Mouse (Mus musculus): ENCODE data around the gene Camk2d.

The Camk2d gene

DNA sequence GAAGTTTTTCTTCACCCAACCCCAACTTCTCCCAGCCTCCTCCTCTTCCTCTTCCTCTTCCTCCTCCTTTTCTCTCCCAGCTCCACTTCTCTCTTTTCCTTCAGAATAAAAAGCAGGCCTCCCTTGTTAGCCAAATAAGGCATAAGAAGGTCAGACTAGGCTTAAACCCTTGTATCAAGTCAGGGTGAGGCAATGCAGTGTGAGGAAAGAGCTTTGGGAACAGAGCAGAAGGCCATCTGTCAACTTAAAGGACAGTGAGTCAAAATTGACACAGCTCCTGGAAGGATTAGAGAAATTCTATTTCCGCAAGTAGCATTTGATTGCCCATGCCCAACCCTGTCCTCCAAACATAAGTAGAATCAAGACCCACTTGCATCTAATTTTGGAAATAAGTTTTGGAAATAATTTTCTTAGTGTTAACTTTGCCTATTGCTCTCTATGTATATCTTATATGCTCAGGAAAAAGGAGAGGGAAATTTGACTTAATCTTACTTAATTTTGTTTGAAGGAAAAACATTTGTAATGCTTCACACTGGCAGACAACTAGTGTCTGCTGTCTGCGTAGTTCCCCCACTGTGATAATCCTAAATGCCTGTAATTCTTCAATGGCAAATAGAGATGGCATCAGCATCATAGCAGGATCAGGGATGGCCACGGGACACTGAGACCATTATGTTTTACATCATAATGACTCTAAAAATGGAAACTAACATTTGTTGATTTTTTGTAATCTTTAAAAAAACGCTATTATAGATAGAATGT is 16.8 kb downstream of the Camk2d start:
- no peak for DNase-seq (ENCODE audit: low spot score)

DNA sequence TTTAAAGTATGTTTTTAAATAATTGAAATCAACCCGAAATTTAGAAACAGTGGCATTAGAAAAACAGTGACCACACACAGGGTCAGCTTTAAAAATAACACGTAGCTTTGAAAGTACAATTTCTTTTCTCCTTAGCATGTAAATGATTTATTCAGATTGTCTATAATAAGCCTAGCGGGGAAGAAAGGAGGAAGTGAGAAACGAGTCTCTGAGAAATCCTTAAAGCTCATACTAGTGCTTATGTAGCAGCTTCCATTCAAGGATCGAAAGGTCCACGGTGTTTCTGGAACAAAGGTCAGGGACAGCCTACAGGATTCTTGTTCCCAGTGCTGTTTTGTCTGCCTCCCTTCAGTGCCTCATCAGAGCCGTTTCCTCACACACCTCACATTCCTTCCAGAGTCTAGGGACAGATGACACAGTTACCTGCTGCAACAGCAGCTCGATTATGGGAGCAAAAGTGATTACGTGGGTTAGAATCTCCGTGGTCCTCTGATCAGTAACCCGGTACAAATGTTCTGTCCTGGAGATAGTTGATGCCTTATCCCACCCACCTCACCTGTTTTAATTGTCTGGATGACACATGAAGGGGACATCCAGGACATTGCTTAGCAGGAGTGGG is 17.5 kb downstream of the Camk2d start:
- no peak for DNase-seq (ENCODE audit: low spot score)

DNA sequence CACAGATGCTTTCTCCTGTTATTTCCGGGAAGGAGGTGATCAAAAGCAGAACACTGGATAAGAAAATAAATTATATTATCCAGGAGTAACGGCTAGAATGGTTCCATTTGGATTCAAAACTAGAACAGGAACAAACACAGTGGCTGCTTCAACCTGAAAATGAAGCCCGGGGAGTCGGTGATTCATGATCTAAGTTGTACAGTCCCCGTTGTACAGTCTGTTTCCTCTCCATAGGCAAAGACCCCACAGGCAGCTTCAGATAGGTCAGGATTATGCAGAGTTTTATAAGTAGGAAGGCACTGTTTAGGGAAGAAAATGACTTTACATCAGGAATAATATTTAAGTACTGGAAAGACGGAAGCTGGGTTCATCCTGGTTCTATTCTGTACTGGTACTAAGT is 19.2 kb downstream of the Camk2d start:
- no peak for DNase-seq (ENCODE audit: low spot score)

DNA sequence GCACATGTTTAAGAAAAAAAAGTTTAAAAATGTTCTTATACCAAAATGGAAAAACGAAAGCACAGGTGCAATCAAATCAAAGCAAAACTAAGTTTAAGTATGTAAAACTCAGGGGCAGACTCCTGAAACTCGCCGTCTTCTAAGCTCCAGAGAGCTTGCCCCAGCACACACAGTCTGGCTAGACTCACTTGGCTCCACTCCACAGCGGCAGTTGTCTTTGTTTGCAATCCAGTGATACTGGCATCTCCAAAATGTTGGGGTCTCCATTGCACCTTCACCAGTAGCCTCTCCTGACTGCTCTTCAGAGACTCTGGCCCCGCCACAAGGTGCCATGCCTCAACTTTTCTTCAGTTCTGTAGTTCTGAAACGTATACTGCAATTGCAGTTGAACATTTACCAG is 24.1 kb downstream of the Camk2d start:
- no peak for DNase-seq (ENCODE audit: low spot score)

DNA sequence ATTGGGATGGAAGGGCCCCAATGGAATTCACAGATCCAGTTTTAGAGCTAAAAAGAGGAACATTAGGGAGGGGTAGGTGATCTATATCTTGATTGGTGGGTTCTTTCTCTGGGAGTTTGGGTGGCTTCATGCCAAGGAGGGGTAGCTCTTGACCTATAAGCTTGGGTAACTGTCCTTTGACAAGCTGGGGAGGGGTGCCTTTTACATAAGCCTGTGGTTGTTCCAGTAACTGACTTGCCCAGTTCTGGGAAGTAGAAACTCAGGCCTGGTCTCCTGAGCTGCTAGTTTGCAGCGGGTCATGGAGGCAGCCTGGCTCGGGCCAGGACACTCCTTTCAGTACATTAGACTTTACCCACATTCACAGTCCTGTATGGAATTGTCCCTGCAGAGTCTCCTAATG is 26.4 kb downstream of the Camk2d start:
- no peak for DNase-seq (ENCODE audit: low spot score)

DNA sequence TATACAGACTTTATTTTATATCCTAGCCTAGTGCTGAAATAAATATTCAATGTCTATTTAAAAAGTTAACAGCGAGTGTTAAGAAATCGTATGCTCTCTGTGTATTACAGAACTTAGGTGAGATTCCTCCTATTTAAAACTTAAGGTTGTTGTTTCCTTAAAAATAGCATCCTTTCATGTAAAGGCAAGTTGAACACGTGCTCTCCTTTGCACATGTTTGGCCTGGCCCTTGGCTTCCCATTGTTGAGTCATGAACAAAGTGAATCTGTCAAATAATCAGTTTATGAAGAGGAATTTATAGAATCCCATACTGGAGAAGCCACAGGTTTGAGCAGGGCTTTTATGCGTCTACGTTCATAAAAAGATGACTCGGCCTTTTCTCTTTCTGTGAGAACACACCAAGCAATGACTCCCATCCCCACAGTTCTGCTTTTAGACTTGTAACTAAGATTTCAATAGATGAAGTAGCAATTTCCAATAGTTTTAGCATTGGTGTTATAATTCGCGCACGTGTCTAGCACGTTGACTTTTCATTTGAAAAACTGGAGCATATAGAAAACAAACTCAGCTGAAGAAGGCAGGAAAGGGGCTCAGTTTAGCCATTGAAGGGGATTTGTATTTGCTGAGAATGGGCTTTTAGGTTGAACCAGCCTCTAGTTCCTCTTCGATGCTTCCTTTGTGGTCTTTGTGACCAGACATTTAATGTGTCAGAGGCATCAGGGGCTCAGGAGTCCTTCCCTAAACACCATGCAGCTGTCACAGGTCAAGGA is 29.1 kb downstream of the Camk2d start:
- DNase-seq (ENCODE audit: low spot score) = no peak

DNA sequence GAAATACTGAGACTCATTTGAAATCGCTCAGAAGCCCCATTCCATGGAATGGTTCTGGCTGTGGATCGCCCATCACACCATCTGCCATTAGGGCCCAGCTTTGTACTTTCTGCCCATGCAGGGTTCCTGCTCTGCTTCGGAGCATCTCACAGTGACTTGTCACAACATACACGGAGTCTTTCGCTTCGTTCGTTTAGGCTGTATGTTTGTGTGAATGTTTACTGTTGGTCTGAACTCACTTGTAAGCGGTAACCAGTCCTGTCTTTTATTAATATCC is 29.6 kb downstream of the Camk2d start:
- DNase-seq (ENCODE audit: low spot score) = no peak

DNA sequence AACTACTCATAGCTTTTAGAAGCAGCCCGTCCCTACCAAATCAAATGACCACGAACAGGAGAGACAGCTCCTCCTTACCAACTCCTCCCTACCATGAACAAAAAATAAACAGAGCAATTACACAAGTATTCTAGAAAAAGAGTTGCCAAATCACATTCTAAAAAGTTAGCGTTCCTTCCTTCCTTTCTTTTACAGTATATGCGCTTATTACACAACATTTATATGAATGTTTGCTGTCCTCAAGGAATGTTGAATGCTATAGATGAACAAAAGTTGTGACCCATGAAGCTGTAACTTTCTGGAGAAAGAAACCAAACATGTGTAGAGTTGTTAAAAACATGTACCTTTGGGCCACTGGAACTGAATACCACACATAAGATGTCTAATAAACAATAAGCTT is 31.9 kb downstream of the Camk2d start:
- no peak for DNase-seq (ENCODE audit: low spot score)

DNA sequence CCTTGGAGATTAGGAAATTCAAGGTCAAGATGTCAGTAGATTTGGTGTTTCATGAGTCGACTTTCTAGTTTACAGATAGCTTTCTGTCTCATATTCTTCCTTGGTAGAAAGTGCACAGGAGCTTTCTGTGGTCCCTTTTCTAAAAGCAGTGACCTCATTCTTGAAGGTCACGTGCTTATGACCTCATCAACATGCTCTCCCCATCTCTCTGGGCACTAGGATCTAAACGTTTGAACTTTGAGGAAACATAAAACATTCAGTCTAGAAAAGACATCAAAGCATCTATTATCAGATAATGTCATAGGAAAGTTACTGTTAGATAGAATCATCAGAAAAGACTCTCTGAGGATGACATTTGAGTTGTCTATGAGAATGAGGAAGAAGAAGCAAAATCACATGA is 32.3 kb downstream of the Camk2d start:
- no peak for DNase-seq (ENCODE audit: low spot score)

DNA sequence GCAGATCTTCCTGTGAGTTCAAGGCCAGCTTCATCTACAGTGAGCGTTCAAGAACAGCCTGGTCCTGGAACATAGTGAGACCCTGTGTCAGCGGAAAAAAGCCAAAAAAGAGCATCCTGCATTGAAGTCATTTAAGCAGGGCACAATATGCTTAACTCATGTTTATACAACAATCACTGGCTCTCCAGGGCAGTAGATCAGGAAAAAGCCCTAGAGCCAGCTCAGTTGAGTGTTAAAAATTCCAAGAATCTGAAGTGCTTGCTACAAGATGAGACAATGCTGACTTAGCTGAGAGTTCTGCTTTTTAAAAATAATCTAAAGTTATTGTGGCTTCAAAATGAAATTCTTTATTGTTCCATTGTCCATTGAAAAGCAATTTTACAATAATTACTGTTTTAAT is 32.9 kb downstream of the Camk2d start:
- no peak for DNase-seq (ENCODE audit: low spot score)

DNA sequence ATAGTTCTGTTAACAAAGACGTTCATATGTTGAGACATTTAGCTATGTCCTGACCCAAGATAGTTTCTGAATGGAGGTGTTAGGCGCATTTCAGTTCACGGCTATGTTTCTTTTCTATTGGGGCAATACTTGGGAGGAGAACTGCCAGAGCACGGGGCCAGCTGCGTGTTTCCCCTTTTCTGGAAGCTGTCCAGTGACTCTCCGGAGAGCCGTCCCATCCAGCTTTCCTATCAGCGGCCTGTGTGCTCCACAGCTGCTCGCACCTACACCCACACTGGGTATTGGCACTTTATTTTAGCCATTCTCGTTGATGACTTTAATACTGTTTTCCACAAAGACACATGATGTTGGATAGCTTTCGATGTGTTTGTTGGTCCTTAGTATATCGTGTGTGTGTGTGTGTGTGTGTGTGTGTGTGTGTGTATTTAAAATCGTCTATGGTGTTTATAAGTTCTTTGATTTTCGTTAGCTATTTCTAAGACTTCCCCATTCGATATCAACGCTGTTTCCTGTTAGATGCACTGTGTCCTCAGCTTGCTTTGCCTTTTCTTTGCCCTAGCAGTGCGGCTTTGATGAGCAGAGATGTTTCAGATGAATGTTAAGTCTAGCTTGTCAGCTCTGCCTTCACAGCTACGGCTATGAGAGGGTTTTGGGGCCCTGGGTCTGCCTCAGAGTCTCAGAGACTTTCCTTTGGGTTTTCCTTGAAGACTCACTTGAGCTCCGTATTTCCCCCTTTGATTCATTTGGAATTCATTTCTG is 34.2 kb downstream of the Camk2d start:
- no peak for DNase-seq (ENCODE audit: low spot score)

DNA sequence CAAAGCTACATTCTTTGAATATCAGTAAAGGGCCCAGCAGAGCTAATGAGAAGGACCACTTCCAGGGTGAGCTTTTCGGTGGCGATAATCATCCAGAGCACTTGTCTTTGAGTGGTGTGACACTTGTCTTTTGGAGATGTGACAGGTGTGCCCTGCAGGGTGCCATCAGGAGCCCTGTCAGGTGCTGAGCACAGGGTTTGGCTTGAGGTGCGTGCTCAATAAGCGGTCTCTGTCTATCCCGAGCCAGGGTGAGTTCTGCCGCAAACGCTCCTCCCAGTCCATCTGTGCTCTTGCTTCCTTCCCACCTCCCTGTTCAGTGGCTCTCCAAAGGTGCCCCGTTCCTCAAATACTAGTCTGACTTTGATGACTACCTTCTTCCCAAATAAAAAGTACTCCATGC is 35.5 kb downstream of the Camk2d start:
- DNase-seq (ENCODE audit: low spot score) = no peak

DNA sequence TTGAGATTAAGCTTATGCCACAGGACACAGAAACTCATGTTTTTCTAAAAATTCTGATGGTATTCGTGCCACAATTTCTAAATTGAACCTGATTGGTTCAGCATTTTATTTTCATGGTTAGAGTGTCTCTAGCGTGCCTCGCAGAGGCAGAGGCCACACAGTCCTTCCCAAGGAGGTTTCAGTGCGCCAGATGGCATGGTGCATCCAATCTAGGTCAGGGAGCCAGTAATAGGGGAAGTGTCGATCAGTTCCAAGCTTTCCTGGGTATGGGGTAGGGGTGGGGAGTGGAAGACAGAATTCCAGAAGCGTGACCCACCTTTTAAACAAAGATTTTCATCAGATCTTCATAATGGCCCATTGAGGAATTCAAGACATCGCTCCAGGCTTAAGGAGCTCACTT is 36.5 kb downstream of the Camk2d start:
- DNase-seq (ENCODE audit: low spot score) = no peak

DNA sequence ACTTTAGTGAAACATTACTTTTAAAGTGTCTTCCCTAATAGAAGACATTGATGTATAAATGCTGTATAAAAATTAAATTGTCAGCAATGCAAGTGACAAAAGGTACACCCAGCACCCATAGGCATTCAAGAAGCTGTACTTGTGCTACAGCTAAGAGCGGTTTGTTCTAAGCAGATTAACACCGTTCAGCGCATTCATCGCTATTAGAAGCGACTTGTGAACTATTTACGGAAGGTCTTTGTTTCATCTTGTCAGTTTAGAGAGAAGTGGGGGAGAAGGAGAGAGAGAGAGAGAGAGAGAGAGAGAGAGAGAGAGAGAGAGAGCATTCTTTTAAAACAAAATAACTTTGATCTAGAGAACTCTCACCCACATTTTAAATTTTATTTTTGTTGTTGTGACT is 38.1 kb downstream of the Camk2d start:
- DNase-seq (ENCODE audit: low spot score) = no peak

DNA sequence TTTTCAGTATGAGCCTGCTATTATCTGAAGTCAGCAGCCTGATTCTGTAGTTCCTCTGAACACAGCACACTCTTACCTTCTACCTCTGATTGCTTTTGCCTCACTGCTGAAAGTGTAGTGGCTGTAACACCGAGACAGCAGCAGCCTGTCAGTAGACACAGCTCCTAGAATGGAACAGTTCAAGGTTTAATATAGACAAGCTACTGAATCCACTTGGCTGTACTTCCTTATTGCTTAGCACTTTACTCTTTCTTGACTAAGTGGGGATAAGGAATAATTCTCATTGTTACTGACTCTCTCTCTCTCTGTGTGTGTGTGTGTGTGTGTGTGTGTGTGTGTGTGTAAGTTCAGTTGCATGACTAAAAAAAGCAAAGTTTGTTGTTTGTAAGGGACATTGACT is 42.2 kb downstream of the Camk2d start:
- DNase-seq (ENCODE audit: low spot score) = no peak

DNA sequence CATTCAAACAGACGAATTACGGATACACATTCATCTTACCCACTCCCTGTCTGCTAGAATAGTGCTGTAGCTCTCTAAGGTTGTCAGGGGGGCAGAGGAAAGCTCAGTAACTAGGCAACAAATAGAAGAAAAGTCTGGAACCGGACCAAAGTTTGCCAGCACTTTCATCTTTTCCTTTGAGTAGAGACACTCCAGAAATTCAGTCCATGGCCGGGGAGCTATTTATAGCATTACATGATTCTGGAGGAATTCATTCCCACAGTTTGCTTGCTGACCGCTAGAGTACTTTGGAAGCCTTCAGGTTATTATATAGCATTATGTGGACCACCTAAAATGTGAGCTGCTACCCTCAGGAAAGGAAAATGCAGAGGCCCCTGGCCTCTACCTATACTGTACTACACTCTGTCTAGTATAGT is 43.0 kb downstream of the Camk2d start:
- no peak for DNase-seq (ENCODE audit: low spot score)

DNA sequence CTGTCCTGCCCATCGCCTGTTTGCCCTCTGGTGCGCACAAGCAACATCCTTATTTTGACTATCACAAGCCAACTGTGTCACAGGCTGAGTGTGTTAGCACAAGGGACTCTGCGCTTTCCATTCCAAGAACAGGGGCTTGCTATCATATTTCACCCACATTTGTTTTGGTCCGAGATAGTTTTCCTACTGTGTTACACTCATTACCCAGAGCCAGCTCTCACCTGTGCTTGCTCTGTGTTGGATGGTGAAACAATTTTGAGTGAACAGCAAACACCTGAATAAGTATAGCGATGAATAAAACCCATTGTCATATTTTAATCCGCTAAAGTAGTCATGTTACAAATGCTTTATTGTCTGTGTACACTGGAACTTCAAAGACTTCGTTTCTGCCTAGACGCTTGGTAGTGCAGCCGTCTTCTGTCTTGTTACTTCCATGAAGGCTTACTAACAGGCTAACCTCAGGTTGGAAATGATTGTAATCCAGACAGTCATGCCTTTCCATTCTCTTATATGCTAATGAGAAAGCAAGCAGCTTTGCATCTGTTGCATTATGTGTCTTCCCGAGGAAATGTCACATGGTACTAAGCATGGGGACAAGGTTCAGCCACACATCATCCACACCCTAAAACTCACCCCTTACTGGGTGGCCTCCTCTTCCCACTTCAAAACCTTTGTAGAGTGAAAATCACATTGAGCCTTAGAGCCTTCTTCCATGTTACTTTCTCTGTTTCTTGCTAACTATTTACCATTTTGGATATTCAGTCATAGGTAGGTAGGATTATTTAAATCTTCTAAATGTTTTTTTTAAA is 44.5 kb downstream of the Camk2d start:
- no peak for DNase-seq (ENCODE audit: low spot score)

DNA sequence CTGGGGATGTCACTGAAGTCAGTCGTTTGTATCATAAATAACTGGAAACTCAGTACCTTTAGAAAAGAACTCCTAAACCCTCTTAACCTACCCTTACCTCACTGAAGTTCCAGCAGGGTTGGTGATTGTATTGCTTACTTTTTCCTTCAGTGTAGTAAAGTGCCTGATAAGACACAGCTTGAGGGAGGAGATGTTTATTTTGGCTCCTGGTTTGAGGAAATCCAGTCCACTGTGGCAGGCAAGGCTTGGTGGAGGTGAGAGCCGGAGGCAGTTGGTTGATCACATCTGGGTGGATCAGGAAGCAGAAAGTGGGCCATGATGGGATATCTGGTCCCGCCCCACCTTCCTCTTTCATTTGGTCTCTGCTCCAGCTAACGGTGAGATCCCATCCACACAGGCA is 45.3 kb downstream of the Camk2d start:
- DNase-seq (ENCODE audit: low spot score) = no peak

DNA sequence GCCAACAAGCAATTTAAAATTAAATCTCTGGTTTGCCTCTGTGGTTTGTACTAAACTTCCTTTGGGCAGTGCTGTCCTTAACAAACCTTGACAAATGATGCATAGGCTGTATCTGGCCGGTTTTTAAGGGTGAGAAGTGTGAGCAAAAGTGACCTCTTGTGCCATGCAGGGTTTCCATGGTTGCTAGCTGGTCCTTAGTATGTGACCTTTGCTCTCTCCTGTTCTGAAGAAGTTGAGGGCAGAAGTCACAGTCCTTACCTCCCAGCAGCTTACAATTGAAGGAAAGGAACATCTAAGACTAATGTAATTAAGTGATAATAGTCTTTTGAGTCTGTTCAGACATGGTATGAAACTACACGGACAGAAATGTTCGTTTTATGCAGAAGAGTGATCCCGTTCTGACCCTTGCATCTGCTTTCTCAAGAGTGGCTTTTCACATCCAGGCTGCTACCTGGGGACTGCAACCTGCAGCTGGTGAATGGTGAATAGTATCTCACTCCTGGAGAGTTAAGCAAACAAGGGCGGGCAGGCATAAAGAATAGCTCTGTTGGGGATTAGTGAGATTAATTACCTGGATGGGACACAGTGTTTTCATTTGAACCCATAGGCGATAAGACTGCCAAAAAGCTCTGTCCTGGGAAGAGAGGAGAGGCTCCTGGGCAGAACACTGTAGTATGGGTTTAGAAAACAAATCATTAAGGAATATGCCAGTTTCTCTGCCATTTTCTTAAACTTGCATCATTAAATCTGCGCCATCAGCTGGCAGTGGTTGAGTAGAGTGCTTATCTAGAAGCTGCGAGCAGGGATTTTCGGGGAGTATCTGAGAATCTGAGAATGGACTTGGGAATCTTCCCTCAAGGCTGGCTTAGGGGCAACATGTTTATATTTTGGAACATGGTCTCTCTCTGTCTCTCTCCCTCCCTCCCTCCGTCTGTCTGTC is 47.2 kb downstream of the Camk2d start:
- no peak for DNase-seq (ENCODE audit: low spot score)

DNA sequence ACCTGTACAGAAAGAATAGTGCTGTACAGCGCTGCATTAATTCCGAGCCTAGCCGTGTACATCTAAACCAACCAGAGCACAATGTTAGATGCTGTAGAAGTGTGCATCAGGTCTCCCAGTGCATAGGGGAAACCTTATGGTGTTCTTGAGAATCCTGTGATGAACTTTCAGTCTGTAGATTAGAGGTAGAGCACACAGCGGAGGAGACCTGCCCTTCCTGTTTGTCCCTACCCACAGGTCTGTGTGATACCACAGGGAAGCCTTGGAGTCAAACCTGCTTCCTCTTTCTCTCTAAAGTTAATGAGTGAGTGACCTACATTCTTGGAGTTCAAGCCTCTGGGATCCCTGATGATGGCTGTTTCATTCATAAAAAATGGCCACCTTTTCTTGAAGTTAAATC is 54.2 kb downstream of the Camk2d start:
- DNase-seq (ENCODE audit: low spot score) = no peak

DNA sequence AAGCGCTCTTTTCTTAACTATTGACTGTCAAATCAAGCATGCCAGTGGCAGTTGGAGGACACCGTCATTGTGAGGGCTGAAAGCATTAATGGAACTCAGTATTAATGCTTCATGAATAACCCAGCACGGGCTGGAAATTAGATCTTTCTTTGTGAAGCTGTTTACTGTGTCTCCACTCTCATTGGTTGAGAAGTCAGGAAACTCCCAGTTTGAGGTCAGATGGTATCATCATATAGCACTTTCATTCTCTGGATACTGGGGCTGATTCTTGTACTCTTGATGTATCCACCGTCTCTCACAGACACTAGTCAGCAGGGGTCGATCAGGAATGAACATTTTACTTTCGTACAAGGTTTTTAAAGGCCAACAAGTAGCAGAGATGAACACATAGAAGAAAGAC is 54.6 kb downstream of the Camk2d start:
- no peak for DNase-seq (ENCODE audit: low spot score)

Measured in testis, postnatal 10 days (tissue).